Mouse (Mus musculus): ENCODE measurements at regions not wholly inside any gene's neighbourhood (a gene's known extent, or its start where the extent isn't known, plus 50 kb on each side); places are given as distances from the start of the nearest gene placed in this dataset.

DNA sequence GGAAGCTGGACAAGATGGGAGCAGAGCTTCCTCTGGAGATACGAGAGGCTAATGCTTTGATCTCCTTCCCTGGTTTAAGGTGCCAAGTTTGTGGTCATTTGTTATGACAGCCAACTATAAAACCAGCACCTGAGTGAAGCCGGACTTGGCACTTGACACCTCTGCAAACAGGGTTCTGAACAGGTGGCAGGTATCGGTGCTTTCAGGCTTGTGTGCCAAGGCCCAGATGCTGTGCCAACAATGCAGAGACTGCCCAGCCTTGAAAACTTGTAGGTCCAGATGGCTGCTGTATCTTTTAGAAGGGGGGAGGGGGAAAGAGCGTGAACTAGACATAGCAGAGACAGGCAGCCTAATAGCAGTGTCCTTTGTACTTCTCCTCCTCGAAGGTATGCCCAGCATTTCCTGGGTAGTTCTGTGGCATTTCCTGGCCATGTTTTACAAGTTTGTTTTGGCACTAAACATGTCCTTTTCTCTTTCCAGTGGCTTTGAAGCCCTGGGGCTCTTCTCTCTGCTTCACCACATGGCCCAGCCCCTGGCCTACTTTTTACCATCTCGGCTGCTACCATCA is 196.3 kb upstream of the Maf start:
- no peak for DNase-seq

DNA sequence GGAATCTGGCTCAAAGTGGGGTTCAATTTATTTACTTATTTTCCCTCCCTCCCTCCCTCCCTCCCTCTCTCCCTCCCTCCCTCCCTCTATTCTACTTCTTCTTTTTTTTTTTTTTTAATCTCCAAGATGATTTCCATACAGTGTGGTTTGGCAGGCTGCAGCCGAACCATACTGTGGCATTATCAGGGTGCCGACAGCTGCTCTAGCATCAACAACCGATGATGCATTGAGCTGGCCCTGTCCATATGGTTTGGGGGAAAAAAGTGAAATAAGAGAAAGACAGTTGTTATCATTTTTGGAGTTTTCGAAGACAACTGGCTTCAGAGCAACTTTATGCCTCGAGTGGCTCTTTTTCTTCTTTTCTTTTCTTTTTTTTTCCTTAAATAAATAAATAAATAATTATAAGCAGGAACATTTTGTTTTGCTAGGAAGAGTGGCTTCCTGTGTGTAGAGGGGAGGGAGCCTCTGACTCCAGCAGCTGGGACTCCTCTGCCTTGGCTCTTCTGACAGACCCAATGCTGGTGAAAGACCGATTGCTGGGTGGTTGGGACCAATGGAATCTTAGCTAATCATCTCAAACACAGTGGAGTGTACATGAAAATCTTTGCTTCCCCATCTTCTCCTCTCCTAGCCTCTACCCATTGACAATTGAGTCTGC is 190.1 kb upstream of the Maf start:
- no peak for DNase-seq

DNA sequence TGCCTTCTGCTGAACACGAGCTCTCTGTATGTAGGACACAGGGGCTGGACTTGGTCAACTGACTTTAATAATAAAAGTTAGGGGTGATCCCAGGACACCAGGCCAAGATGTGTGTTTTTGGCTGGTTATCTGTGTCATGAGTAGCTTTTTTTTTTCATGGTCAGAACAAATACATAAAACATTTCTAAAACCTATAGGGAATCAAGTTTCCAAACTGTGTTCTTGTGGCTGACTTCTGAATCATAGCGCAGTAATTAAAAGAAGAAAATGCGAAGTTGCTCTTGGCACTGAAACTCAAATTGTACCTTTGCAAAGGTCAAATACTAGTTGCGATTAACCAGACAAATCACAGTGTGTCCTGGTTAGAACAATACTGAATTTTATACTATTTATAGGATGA is 189.5 kb upstream of the Maf start:
- no peak for DNase-seq

DNA sequence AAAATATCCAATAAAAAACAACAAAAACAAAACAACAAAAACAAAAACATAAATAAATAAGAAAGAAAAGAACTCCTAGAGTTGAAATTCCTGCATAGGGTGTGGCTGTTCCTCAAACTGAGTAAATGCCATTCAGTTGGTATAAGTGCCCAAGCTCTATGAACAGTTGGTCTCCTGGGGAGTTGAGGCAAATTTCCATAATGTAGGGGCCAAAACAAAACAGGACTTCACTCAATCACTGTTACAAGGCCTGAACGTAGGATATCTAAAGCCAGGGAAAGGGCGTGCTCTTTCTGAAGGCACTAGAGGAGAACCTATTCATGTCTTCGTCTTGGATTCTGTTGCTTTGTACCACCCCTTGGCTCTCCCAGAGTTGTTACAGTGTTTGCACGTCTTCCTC is 188.5 kb upstream of the Maf start:
- no peak for DNase-seq

DNA sequence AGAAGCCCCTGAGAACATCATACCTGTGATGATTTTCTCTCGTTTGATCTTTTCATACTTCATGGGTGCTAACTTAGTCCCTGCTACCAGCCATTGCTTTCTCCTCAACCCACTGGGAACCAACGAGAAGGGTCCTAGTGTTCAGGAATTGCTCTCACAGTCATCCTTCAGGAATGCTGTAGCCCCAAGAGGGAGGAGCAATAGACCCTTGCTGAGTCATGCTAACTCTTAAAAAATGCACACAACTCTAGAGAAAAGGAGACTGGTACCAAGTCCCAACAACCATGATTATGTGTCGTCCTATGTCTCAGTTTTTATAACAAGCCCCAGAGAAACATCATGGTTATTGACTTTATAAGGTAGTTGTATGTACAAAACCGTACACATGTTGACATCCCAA is 180.7 kb upstream of the Maf start:
- no peak for DNase-seq

DNA sequence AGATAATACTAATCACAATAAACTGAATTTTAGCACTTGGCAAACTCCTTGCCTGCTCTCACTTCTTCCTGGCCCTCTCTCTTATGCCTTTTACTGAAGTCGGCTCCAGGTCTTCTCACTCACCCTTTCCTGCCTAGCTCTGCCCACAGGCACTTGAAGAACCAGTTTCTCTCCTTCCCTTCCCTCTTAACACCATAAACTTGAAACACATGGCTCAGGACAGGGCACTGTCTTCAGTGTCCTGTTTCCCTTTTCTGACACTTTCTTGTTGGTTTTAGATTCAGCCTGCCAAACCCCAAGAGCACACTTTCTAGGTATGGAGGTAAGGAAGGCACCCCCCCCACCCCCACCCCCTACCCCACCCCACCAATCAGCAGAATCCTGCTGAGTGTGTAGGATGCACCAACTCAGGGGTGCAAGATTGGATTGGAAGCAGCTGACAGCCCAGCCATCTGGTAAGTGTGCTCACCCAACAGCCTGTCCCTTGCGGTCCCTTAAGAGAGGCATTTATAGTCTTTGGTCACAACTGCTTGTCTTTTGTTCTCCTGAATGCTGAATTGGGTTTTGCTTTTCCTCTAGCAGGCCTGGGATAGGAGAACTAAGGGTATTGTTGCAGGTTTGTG is 177.6 kb upstream of the Maf start:
- no peak for DNase-seq

DNA sequence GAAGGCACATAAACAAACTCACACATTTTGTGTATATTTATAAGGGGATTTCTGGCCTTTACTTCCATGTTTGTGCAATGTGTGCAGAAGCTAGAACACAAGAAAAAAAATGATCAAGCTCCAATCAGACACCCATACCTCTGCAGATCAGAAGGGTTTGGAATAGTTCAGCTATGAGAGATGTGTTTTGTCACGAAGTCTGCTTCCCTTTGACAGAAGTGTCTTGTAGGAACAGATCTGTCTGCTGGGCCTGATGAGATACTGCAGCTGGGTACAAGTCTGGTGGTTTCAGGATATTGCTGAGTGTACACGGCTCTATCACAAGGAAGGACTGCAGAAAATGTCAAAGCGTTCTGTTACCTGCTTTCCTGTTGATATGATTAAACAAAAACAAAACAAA is 176.2 kb upstream of the Maf start:
- DNase-seq = no peak

DNA sequence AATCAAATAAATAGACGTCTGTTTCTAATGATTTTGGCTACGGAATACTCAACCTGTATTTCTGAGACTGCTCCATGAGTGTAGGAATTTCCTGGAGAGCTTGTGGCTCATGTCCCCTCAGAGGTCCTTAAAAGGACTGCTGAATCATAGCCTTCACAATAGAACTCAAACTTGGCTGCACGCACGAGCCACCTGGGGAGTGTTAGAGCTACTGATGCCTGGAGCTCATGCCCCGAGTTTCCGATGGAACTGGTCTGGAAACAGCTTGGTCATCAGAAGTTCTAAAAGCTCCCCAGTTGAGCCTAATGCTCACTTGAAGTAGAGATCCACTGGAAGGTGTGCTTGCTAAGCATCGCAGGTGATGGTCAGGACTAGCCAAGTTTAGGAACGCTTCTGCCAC is 174.3 kb upstream of the Maf start:
- DNase-seq = no peak

DNA sequence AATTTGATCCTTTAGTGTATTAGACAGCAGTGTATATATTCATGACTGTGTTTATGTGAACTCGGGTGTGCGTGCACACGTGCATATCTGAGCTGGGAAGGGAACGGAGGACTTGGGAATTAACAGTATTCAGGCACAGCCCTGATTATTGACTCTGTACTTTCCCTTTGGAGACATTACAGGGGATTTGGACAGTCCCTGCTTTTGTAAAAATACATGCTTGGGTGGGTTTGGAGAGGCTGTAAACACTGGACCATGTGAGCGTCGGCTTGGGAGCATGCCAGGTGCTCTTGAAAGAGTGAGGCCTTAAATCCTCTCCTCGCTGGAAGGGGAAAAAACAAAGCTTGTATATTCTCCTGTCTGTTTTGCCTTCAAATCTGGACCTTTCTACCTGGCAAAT is 167.2 kb upstream of the Maf start:
- DNase-seq = no peak

DNA sequence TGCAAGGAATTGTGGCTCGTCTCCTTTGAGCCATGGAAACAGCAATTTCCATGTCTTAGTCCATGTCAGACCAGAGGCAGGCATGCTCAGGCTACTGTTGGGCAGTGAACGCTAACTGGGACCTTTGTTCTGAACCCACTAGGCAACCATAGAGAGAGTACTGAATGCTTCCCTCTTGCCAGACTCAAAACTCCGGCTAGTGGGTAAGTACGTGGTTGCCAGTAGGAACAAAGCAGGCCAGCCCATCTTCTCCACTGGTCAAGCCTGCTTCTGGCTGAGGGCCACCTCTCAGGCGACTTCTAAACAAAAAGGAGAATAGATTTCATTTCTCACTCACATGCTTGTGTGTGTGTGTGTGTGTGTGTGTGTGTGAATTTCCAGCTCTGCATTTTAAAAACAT is 163.8 kb upstream of the Maf start:
- no peak for DNase-seq

DNA sequence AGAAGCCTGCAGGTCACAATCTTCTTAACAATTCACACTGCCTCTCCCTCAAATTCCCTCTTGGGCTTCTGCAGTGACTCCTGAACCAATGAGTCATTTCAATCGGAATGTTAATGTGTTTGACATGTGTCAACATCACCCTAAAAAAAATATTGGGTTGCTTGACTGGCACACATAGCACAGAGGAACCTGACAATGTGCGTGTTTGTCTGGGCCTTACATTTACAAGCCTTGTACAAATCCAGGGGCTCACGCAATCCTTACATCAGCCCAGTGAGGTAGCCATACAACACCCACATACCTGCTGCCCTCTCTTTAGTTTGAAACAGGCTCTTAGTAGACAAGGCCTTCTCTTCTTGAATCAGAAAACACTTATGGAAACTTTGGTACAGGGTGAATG is 153.8 kb upstream of the Maf start:
- no peak for DNase-seq

DNA sequence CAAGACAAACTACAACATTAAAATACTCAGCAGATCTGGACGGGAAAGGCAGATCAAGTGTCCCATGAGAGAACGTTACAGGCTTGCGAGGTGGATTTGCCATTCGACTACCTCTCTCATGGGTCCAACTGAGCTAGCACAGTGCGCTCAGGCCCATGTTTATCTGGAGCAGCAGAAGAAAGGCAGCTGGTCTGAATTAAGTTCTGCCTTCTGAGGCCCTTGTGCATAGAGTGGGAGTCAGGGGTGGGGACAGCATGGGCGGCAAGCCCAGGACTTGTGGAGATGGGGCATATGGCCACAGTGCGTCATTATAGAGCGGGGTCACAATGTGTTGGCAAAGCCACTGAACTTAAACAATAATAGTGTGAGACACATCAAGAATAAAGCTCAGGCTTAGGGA is 151.8 kb upstream of the Maf start:
- no peak for DNase-seq

DNA sequence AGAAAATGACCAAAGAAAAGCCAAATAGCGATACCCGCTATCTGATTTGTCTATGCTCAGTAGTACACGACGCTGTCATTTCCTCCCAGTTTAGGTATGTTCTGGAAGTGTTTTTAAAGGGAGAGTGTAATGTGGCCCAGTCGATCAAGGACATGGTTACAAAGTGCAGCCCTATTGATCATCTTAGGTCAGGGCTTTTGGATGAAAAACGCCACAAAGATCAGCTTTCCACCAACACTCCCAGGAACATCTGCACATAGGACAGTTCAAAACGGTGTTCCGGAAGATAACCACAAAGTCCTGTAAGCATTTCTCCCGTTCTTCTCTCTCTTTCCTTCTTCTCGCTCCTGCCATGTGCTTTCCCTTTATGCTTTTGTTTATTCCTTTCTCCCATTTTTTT is 149.2 kb upstream of the Maf start:
- DNase-seq = no peak

DNA sequence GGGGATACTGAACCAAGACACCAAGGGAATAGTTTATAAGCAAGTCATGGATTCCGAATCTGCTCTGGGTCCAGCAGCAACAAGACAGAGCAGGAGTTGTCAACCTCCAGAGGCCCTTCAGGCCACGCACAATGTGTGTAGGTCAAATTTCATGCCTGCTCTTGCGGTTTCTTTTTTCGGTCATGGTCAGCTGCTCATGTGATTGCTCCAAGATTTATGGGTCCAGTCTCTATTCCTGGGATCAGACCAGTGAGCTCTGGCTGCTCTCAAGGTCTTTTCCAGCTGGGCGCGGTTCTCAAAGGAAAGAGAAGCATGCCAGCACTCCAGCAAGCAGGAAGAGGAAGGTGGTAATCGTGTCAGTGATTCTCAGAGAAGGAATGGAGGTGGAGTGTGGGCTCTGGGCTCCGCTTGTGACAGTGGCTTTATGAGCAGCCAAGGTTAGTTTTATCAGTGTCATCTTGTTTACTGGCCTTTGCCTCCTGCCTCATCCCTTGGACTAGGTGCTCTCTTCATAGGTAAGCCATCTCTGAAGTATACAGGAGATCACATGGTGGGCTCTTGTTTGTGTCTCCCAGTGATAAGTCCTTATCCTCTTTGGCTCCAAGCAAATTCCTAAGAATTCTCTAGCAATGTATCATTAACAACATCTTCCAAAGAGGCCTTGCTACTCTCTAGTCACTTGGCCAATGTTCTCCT is 148.5 kb upstream of the Maf start:
- peak; percentile 51 for DNase-seq

DNA sequence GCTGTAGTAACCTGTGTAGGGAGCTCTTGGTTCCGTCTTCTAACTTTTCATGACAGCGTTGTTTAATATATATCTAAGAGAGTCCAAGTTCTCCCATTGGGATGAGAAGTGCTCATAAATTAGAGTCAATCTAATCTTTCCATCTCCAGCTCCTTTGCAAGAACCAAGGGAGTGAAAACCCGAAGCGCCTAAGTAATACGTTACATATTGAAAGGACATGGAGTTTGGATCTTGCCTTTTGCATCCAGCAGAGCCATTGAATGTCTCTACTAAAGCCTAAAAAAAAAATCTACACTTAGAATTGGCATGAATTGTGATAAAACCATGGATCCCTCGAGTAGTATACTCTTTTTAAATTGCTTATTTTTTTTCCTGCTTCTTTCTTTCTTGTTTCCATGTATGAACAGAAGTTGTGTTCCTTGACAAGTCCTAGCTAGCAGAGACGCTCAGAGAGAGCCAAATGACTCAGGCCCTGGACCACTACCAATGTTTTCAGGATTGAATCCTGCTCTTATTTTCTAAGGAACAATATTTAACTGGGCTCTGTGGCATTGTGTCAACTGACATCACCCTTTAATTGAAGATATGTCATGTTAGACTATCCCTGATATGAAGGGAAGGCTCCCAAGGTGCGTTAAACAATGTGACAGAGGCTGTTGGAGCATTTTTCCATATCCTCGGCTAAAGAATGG is 146.8 kb upstream of the Maf start:
- no peak for DNase-seq

DNA sequence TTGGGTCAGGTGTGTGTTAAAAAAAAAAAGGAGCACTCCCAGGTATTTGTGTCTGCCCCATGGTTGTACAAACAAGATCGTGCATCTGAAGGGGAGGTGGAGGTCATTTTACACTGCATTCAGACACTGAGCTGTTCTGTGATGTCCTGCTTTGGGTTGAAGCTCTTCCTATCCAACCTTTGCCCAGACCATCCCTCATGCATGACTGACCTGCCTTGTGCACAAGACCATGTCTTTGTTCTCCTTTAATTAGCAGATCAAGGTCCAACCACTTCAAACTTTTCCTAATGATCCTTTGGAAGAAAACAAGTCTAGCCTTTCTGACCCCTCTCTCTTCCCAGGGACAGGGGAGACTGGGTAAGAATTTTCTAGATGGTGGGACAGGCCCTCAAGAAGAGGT is 143.0 kb upstream of the Maf start:
- no peak for DNase-seq

DNA sequence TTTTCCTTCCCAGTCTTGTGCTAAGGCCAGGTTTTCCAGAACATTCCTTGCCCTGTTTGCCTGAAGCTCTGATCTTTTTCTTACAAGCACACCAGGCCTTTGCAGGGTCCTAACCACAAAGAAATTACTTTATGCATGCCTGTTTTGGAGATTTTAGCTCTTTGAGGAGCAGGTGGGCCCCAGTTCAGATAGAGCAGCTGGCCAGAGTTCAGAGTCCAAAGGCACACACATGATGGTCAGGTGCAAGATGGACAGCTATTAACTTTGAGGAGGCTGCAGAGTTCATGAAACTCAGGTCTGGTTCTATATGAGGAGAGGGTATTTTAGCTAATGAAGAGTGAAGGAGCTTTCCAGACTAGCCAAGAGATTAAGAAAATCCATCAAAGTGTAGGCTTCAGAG is 125.8 kb upstream of the Maf start:
- DNase-seq = no peak

DNA sequence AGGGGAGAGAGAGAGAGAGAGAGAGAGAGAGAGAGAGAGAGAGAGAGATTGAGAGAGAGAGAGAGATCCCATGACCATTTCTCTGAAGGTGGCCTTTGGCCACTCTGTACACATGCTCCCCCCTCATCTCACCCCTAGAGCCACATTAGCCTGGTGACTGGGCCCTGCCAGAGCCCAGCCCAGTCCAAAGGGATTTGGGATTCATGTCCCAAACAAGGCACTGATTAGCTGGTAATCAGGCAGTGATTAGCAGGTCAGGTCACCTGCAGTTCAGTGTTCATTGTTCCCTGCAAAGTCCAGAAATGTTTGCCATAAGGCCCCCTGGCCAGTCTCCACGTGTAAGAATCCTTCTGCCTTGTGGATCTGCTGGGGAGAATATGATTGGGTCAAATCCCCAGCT is 124.1 kb upstream of the Maf start:
- no peak for DNase-seq

DNA sequence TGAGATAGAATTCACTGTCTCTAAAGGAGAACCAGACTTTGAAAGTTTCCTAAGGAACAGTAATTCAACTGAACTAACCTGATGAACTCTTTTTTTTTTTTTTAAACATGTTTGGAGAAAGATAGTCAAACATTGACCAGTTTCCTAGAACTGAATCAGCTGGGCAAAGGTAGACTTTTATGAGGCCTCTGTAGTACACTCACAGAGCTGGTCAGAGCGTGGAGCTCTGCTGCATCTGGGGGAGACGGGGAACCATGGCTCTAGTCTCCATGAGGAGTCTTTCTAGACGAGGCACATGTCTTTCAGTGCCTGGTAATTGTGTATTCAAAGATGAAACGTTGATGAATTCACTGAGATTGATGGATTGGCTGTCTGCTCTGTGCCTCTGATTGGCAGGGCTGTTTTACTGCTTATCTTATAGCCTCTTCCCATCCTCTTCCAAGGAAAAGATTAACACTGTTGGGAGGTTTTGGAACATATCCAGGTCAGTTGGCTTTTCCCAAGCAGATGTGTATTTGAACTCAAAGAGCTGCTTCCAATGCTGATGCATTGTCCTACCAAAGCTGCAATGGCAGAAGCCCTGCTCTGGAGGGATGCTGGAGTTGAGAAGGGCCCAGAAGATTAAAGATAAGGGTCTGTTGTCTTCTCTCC is 122.5 kb upstream of the Maf start:
- DNase-seq = no peak

DNA sequence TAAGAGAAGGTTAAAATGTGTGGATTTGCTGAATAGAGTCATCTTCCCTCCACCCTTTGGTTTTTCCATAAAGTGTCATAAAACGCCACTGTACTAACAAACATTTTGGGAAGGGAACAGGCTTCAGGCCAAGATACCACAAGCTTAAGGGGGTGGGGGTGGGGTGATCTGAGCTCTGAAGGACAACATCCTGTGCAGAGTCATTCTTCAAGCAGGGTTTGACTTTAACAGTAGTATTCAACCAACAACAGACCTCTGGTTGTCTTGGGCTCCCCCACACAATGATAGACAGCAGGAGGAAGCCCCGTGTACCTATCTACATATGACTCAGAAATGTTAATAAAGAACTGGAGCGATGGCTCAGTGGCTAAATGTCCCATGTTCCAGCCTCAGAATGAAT is 118.9 kb upstream of the Maf start:
- no peak for DNase-seq

DNA sequence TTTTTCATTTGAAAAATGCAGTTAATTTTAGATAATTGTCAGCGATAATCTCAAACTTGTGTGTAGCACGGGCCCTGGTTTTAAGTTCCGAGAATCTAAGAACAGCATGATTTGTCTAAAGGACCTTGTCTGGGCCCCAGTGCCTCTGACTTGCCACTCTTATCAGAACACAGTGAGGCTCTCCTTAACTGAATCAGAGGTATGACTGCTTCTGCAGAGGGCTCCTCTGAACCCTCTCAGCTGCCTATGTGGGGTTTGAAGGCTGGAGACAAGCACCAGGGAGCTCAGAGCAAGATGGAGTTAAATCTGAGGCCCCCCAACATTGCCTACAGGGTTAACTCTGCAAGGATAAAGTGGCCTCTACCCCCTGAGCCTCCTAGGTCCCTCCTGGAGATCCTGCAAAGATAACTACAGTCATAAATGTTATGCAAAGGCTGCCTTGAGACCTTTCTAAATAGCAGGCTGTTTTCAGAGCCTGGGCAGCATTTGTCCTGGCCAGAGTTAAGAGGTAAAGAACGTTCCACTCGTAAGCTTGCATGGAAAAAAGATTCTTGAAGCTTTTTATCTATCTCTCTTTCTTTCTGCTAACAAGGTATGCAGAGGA is 118.4 kb upstream of the Maf start:
- DNase-seq = no peak

DNA sequence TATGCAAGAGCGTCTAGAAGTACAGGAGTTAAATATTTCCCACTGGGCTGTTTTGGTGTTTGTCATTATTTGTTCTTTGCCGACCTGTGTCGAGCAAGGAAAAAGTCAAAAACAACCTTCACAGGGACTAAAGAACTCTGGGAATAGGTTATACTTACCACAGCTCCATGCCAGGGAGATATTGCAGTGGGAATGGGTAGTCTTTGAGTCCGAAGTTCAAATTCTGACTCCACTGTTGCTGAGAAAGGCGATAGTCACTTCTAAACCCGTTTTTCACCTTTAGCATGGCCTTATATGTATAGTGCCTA is 116.8 kb upstream of the Maf start:
- DNase-seq = no peak

Data from adrenal gland, adult 2 months (tissue).